Mouse (Mus musculus) liver (tissue): ENCODE data around the gene Tyw3.
"Not testable (repeated sequence)": the region's sequence is repeated elsewhere in the genome, so short reads cannot be mapped to it uniquely, and the experiment has no call there.

Experiments
- DNase-seq: peaks from one replicate; pipeline ENCODE4 v3.0.0-alpha.2; 2020; ENCODE audit warnings: mixed read lengths

The Tyw3 gene

GRCm38 (mm10) chr3:154596934-154597554 lies at the start of gene Tyw3:
Gene Tyw3 (minus strand): TSS chr3:154597104.
- peak; percentile 94 for DNase-seq

- no peak for DNase-seq
Measured at GRCm38 (mm10) chr3:154633091-154633490, 36.2 kb upstream of the Tyw3 start.

GRCm38 (mm10) chr3:154631281-154631680 lies 34.4 kb upstream of the Tyw3 start:
- not testable (repeated sequence) for DNase-seq

- DNase-seq: peak; percentile 33
Measured at GRCm38 (mm10) chr3:154628284-154628683, 31.4 kb upstream of the Tyw3 start.

GRCm38 (mm10) chr3:154616106-154616505 lies 19.2 kb upstream of the Tyw3 start:
- DNase-seq: no peak

GRCm38 (mm10) chr3:154615304-154615703 lies 18.4 kb upstream of the Tyw3 start:
- DNase-seq: no peak

- no peak for DNase-seq
Measured at GRCm38 (mm10) chr3:154614771-154615170, 17.9 kb upstream of the Tyw3 start.

GRCm38 (mm10) chr3:154611888-154612287 lies 15.0 kb upstream of the Tyw3 start:
- DNase-seq: peak; percentile 17

- no peak for DNase-seq
Measured at GRCm38 (mm10) chr3:154607896-154608295, 11.0 kb upstream of the Tyw3 start.

GRCm38 (mm10) chr3:154604871-154605270 lies 8.0 kb upstream of the Tyw3 start:
- DNase-seq: no peak

GRCm38 (mm10) chr3:154602141-154602540 lies 5.2 kb upstream of the Tyw3 start:
- no peak for DNase-seq

GRCm38 (mm10) chr3:154597561-154597960 lies 657 bp upstream of the Tyw3 start:
- peak; percentile 30 for DNase-seq

GRCm38 (mm10) chr3:154596488-154596933 lies 393 bp downstream of the Tyw3 start, which contains the start of gene Cryz:
Gene Cryz (plus strand): TSS chr3:154596711.
- DNase-seq: peak; percentile 88

GRCm38 (mm10) chr3:154594156-154594555 lies 2.7 kb downstream of the Tyw3 start:
- no peak for DNase-seq

GRCm38 (mm10) chr3:154593596-154593995 lies 3.3 kb downstream of the Tyw3 start:
- no peak for DNase-seq

GRCm38 (mm10) chr3:154591621-154592020 lies 5.3 kb downstream of the Tyw3 start:
- DNase-seq: no peak

GRCm38 (mm10) chr3:154590971-154591370 lies 5.9 kb downstream of the Tyw3 start:
- no peak for DNase-seq

- no peak for DNase-seq
Measured at GRCm38 (mm10) chr3:154584351-154584750, 12.6 kb downstream of the Tyw3 start.

GRCm38 (mm10) chr3:154577895-154578294 lies 19.0 kb downstream of the Tyw3 start:
- no peak for DNase-seq

GRCm38 (mm10) chr3:154573666-154574065 lies 23.2 kb downstream of the Tyw3 start:
- DNase-seq: no peak

- peak; percentile 74 for DNase-seq
Measured at GRCm38 (mm10) chr3:154572341-154572972, 24.4 kb downstream of the Tyw3 start.

- no peak for DNase-seq
Measured at GRCm38 (mm10) chr3:154570786-154571185, 26.1 kb downstream of the Tyw3 start.

GRCm38 (mm10) chr3:154570029-154570575 lies 26.8 kb downstream of the Tyw3 start:
- no peak for DNase-seq

GRCm38 (mm10) chr3:154565437-154565836 lies 31.5 kb downstream of the Tyw3 start:
- no peak for DNase-seq
